Mouse (Mus musculus): ENCODE data around the gene Pde4c.

DNA sequence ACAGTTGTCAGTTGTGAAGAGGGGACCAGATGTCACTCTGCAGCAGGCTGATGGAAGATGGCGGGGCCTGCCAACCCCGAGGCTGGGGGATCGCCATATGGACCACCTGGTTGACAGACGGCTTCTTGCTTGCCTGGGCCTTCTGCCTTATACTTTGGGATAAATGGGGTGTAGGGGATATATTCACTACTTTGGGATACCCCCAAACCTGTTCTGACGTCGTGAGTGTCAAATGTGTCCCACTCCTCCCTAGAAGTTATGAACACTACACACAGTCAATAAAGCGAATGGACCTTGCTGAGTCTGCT lies 34.7 kb downstream of the Pde4c start:
- TF ChIP-seq CTCF (conservative IDR thresholded peaks at IDR 0.05 in 1 of 2, IDR thresholded peaks at IDR 0.05 in 1 of 2; ENCODE audit: low read depth in 2 of 2, low read length in 2 of 2) (no peak), ZMIZ1 (IDR thresholded peaks at IDR 0.05; ENCODE audit: low read depth, low read length) (no peak)

Data from CH12.LX (cell line).